Mouse (Mus musculus): ENCODE data around the gene Itga9. TPM values are rescaled to one million over a fixed set of nuclear protein-coding genes. Genes with fewer than 3 reads are reported as not detected.

Itga9 gene
- polyA plus RNA-seq, 1 experiment = 0.14 TPM

- H3K36me3 ChIP-seq (ENCODE audit: control insufficient read depth, insufficient read depth) = no peaks in the 10 kb centered on the region
- no peak overlapping the region for H3ac ChIP-seq (ENCODE audit: control insufficient read depth, insufficient read length)
- no peak for TF ChIP-seq MAX (IDR thresholded peaks at IDR 0.05; ENCODE audit: low read depth)
- TF ChIP-seq POLR2AphosphoS2 (IDR thresholded peaks at IDR 0.05; ENCODE audit: insufficient read length, low read depth) = no peak
- TF ChIP-seq E2F4 (IDR thresholded peaks at IDR 0.05; ENCODE audit: insufficient read depth) = no peak
- no peak for TF ChIP-seq MYOD1 (IDR thresholded peaks at IDR 0.05; ENCODE audit: control insufficient read depth in 1 of 3, insufficient read length in 2 of 3, low read depth in 2 of 3)
- no peak for TF ChIP-seq POLR2A (IDR thresholded peaks at IDR 0.05; ENCODE audit: insufficient read length, low read depth)
- TF ChIP-seq TCF12 (IDR thresholded peaks at IDR 0.05; ENCODE audit: insufficient read depth, poor library complexity, severe bottlenecking) = no peak
- TF ChIP-seq REST (IDR thresholded peaks at IDR 0.05; ENCODE audit: insufficient read depth, insufficient read length) = no peak
- no peak for TF ChIP-seq TCF3 (IDR thresholded peaks at IDR 0.05; ENCODE audit: insufficient read length, low read depth)
- no peak for TF ChIP-seq CEBPB (IDR thresholded peaks at IDR 0.05; ENCODE audit: insufficient read depth, poor library complexity, severe bottlenecking)
- no peak for TF ChIP-seq MYOG (IDR thresholded peaks at IDR 0.05; ENCODE audit: control insufficient read depth in 1 of 3, insufficient read depth in 1 of 3, insufficient read length in 2 of 3, low read depth in 2 of 3)
- no peak for TF ChIP-seq SRF (IDR thresholded peaks at IDR 0.05; ENCODE audit: control insufficient read depth, insufficient read length, low read depth)
- no peak for TF ChIP-seq USF1 (IDR thresholded peaks at IDR 0.05; ENCODE audit: low read depth)
- H3K4me3 ChIP-seq = no peak overlapping the region
- no peaks in the 10 kb centered on the region for H3K79me2 ChIP-seq (ENCODE audit: control insufficient read depth, insufficient read depth)
- no peak overlapping the region for H3K4me2 ChIP-seq (ENCODE audit: low read depth)
- H3K27me3 ChIP-seq (ENCODE audit: control insufficient read depth, insufficient read depth, insufficient read length) = no peaks in the 10 kb centered on the region
Measured at GRCm38 (mm10) chr9:118881946-118882284, 275.4 kb downstream of the Itga9 start.

- TF ChIP-seq SRF (IDR thresholded peaks at IDR 0.05; ENCODE audit: control insufficient read depth, insufficient read length, low read depth) = no peak
- H3K36me3 ChIP-seq (ENCODE audit: control insufficient read depth, insufficient read depth) = no peaks in the 10 kb centered on the region
Measured at GRCm38 (mm10) chr9:118883150-118883549, 276.7 kb downstream of the Itga9 start.

GRCm38 (mm10) chr9:118885785-118886184, 279.3 kb downstream of the Itga9 start:
- Histone ChIP-seq H3K27me3 (ENCODE audit: control insufficient read depth, insufficient read depth, insufficient read length) (no peaks in the 10 kb centered on the region), H3K4me3 (no peak overlapping the region), H3K79me2 (ENCODE audit: control insufficient read depth, insufficient read depth) (no peaks in the 10 kb centered on the region), H3K4me2 (ENCODE audit: low read depth) (no peak overlapping the region), H3K36me3 (ENCODE audit: control insufficient read depth, insufficient read depth) (no peaks in the 10 kb centered on the region), H3ac (ENCODE audit: control insufficient read depth, insufficient read length) (no peak overlapping the region)
- no peak for TF ChIP-seq MAX (IDR thresholded peaks at IDR 0.05; ENCODE audit: low read depth)
- TF ChIP-seq E2F4 (IDR thresholded peaks at IDR 0.05; ENCODE audit: insufficient read depth) = no peak

More at GRCm38 (mm10) chr9:118883150-118883549, 276.7 kb downstream of the Itga9 start:
- H3K4me3 ChIP-seq = no peak overlapping the region
- no peaks in the 10 kb centered on the region for H3K27me3 ChIP-seq (ENCODE audit: control insufficient read depth, insufficient read depth, insufficient read length)
- no peak overlapping the region for H3K4me2 ChIP-seq (ENCODE audit: low read depth)
- no peaks in the 10 kb centered on the region for H3K79me2 ChIP-seq (ENCODE audit: control insufficient read depth, insufficient read depth)
- no peak overlapping the region for H3ac ChIP-seq (ENCODE audit: control insufficient read depth, insufficient read length)

- Histone ChIP-seq H3K79me2 (ENCODE audit: control insufficient read depth, insufficient read depth) (no peaks in the 10 kb centered on the region), H3ac (ENCODE audit: control insufficient read depth, insufficient read length) (no peak overlapping the region), H3K27me3 (ENCODE audit: control insufficient read depth, insufficient read depth, insufficient read length) (peaks cover 7% of the 10 kb centered on the region), H3K36me3 (ENCODE audit: control insufficient read depth, insufficient read depth) (no peaks in the 10 kb centered on the region), H3K4me3 (no peak overlapping the region), H3K4me2 (ENCODE audit: low read depth) (no peak overlapping the region)
- TF ChIP-seq MYOD1 (IDR thresholded peaks at IDR 0.05; ENCODE audit: control insufficient read depth in 1 of 3, insufficient read length in 2 of 3, low read depth in 2 of 3) (no peak), MAX (IDR thresholded peaks at IDR 0.05; ENCODE audit: low read depth) (no peak)
Measured at GRCm38 (mm10) chr9:118887201-118887600, 280.7 kb downstream of the Itga9 start.

- Histone ChIP-seq H3ac (ENCODE audit: control insufficient read depth, insufficient read length) (no peak overlapping the region), H3K4me3 (no peak overlapping the region), H3K79me2 (ENCODE audit: control insufficient read depth, insufficient read depth) (no peaks in the 10 kb centered on the region), H3K36me3 (ENCODE audit: control insufficient read depth, insufficient read depth) (no peaks in the 10 kb centered on the region), H3K4me2 (ENCODE audit: low read depth) (no peak overlapping the region), H3K27me3 (ENCODE audit: control insufficient read depth, insufficient read depth, insufficient read length) (peaks cover 7% of the 10 kb centered on the region)
- no peak for TF ChIP-seq MYOG (IDR thresholded peaks at IDR 0.05; ENCODE audit: control insufficient read depth in 1 of 3, insufficient read depth in 1 of 3, insufficient read length in 2 of 3, low read depth in 2 of 3)
- no peak for TF ChIP-seq TCF12 (IDR thresholded peaks at IDR 0.05; ENCODE audit: insufficient read depth, poor library complexity, severe bottlenecking)
- no peak for TF ChIP-seq E2F4 (IDR thresholded peaks at IDR 0.05; ENCODE audit: insufficient read depth)
- no peak for TF ChIP-seq POLR2A (IDR thresholded peaks at IDR 0.05; ENCODE audit: insufficient read length, low read depth)
- no peak for TF ChIP-seq POLR2AphosphoS2 (IDR thresholded peaks at IDR 0.05; ENCODE audit: insufficient read length, low read depth)
- TF ChIP-seq MYOD1 (IDR thresholded peaks at IDR 0.05; ENCODE audit: control insufficient read depth in 1 of 3, insufficient read length in 2 of 3, low read depth in 2 of 3) = no peak
- TF ChIP-seq SRF (IDR thresholded peaks at IDR 0.05; ENCODE audit: control insufficient read depth, insufficient read length, low read depth) = no peak
- TF ChIP-seq TCF3 (IDR thresholded peaks at IDR 0.05; ENCODE audit: insufficient read length, low read depth) = no peak
- TF ChIP-seq REST (IDR thresholded peaks at IDR 0.05; ENCODE audit: insufficient read depth, insufficient read length) = no peak
- TF ChIP-seq USF1 (IDR thresholded peaks at IDR 0.05; ENCODE audit: low read depth) = no peak
- TF ChIP-seq CEBPB (IDR thresholded peaks at IDR 0.05; ENCODE audit: insufficient read depth, poor library complexity, severe bottlenecking) = no peak
- TF ChIP-seq MAX (IDR thresholded peaks at IDR 0.05; ENCODE audit: low read depth) = no peak
Measured at GRCm38 (mm10) chr9:118887734-118888133, 281.2 kb downstream of the Itga9 start.

GRCm38 (mm10) chr9:118890149-118890548, 283.7 kb downstream of the Itga9 start:
- no peak overlapping the region for H3K4me3 ChIP-seq
- no peaks in the 10 kb centered on the region for H3K79me2 ChIP-seq (ENCODE audit: control insufficient read depth, insufficient read depth)
- TF ChIP-seq POLR2AphosphoS2 (IDR thresholded peaks at IDR 0.05; ENCODE audit: insufficient read length, low read depth) (no peak), MYOD1 (IDR thresholded peaks at IDR 0.05; ENCODE audit: control insufficient read depth in 1 of 3, insufficient read length in 2 of 3, low read depth in 2 of 3) (no peak), TCF12 (IDR thresholded peaks at IDR 0.05; ENCODE audit: insufficient read depth, poor library complexity, severe bottlenecking) (no peak), TCF3 (IDR thresholded peaks at IDR 0.05; ENCODE audit: insufficient read length, low read depth) (no peak), REST (IDR thresholded peaks at IDR 0.05; ENCODE audit: insufficient read depth, insufficient read length) (no peak), E2F4 (IDR thresholded peaks at IDR 0.05; ENCODE audit: insufficient read depth) (no peak)
- H3ac ChIP-seq (ENCODE audit: control insufficient read depth, insufficient read length) = no peak overlapping the region
- H3K4me2 ChIP-seq (ENCODE audit: low read depth) = no peak overlapping the region
- peaks cover 7% of the 10 kb centered on the region for H3K27me3 ChIP-seq (ENCODE audit: control insufficient read depth, insufficient read depth, insufficient read length)
- H3K36me3 ChIP-seq (ENCODE audit: control insufficient read depth, insufficient read depth) = no peaks in the 10 kb centered on the region

All from myocyte (in vitro differentiated cells).